Mouse (Mus musculus): ENCODE measurements around the gene Psme1.

DNA sequence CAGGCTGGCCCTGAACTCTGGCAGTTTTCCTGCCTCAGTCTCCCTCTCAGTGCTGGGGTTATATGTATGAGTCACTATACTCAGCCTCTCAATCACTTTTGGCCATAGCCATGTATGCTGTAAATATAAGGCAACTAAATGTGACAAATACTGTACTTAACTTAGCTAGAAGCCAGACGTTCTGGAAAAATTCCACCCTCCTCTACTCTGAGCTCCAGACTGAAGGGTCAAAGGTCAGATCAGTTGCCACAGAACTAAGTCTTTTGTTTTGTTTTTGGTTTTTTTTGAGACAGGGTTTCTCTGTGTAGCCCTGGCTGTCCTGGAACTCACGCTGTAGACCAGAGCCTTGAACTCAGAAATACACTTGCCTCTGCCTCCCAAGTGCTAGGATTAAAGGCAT lies 38.0 kb downstream of the Psme1 start:
- TF ChIP-seq ZC3H11A (IDR thresholded peaks at IDR 0.05; ENCODE audit: borderline replicate concordance, low read depth, low read length) (no peak), HCFC1 (IDR thresholded peaks at IDR 0.05; ENCODE audit: borderline replicate concordance, insufficient read depth, low read length) (no peak), ZNF384 (IDR thresholded peaks at IDR 0.05; ENCODE audit: low read depth, low read length) (no peak), CHD2 (IDR thresholded peaks at IDR 0.05; ENCODE audit: low read depth, low read length) (no peak)
